ENCODE assay signal across 9 mouse cellular contexts in genomic region chr14:55783958-55784235, GRCm38 (mm10). TPM values are rescaled to one million over a fixed set of nuclear protein-coding genes. Genes with fewer than 3 reads are reported as not detected.
DNase-seq lines count a peak whose midpoint lies in the region; ATAC-seq and TF ChIP-seq lines count a peak whose summit lies in the region.
"Had no signal": no experiment of that assay in that cellular context is flagged by ENCODE, and none has a peak within 500 bp of the region (broad histone marks: within the 10 kb centered on the region; RNA-seq: fewer than 3 reads in every experiment).

Adcy4 (minus strand) TSS chr14:55784095.

- H3K4me3 ChIP-seq in embryonic fibroblast, embryonic 13.5 days (ENCODE audit: insufficient read depth, low read length), result peak within 1 kb of the TSS; percentile 31
- H3K4me3 ChIP-seq in limb, embryonic 13.5 days, result peak within 1 kb of the TSS; percentile 58
- H3K4me3 ChIP-seq in myocyte, result no peak within 1 kb of the TSS

- peaks cover 2% of the 10 kb centered on the region; the same call in 1 of the 2 replicates for H3K4me1 ChIP-seq in embryonic fibroblast, embryonic 13.5 days (ENCODE audit: control insufficient read depth, insufficient read depth, low read length)
- peaks cover 34% of the 10 kb centered on the region for H3K4me1 ChIP-seq in limb, embryonic 13.5 days

- H3K27ac ChIP-seq in embryonic fibroblast, embryonic 13.5 days (ENCODE audit: insufficient read depth, low read length), result peak within 1 kb of the TSS; percentile 72
- peak within 1 kb of the TSS; percentile 80 for H3K27ac ChIP-seq in limb, embryonic 13.5 days

- H3K9me3 ChIP-seq in limb, embryonic 13.5 days, result no peaks in the 10 kb centered on the region

- DNase-seq in gastrocnemius, postnatal 10 days, result peak; percentile 17
- no peak for DNase-seq in gastrocnemius, postnatal 14 days
- no peak for DNase-seq in heart, postnatal 25 days (ENCODE audit: low spot score)
- DNase-seq in thymus, postnatal 10 days (ENCODE audit: low spot score in 2 of 2), result no peak
- DNase-seq in MN1 (ENCODE audit: low spot score), result no peak

- peaks cover 57% of the 10 kb centered on the region for H3K27me3 ChIP-seq in limb, embryonic 13.5 days
- H3K27me3 ChIP-seq in myocyte (ENCODE audit: control insufficient read depth, insufficient read depth, insufficient read length), result peaks cover 9% of the 10 kb centered on the region

- H3K36me3 ChIP-seq in limb, embryonic 13.5 days, result peaks cover 9% of the 10 kb centered on the region; the same call in 1 of the 2 replicates
- no peaks in the 10 kb centered on the region for H3K36me3 ChIP-seq in myocyte (ENCODE audit: control insufficient read depth, insufficient read depth)

- TF ChIP-seq CTCF in embryonic fibroblast, embryonic 13.5 days (IDR thresholded peaks at IDR 0.05; ENCODE audit: borderline replicate concordance, insufficient read depth, low read length), result no peak

- peak within 1 kb of the TSS; percentile 70 for H3K9ac ChIP-seq in limb, embryonic 13.5 days

- H3K79me2 ChIP-seq in myocyte (ENCODE audit: control insufficient read depth, insufficient read depth), result no peaks in the 10 kb centered on the region

- TF ChIP-seq POLR2A in embryonic fibroblast, embryonic 13.5 days (IDR thresholded peaks at IDR 0.05; ENCODE audit: low read depth, low read length), result no peak; the same call in 1 of the 2 replicates
- no peak for TF ChIP-seq POLR2A in myocyte (IDR thresholded peaks at IDR 0.05; ENCODE audit: insufficient read length, low read depth)

- ATAC-seq in limb, embryonic 13.5 days (ENCODE audit: low FRiP score, low read depth), result no peak

- no peak within 1 kb of the TSS for H3ac ChIP-seq in myocyte (ENCODE audit: control insufficient read depth, insufficient read length)

- H3K4me2 ChIP-seq in limb, embryonic 13.5 days (replicated peaks), result peak within 1 kb of the TSS; percentile 84
- peak within 1 kb of the TSS; percentile 56 for H3K4me2 ChIP-seq in myocyte (ENCODE audit: low read depth)

- WGBS in limb, embryonic 13.5 days, result 1% methylated on average over 13 of the region's 13 CpGs

- intact Hi-C loops in gastrocnemius, postnatal 14 days (cut with DNase I; ENCODE audit: low total_unique reads), result no loop called here
- intact Hi-C loops in heart, postnatal 25 days (cut with DNase I), result loop anchor here (1.0 kb wide), 1 partner anchor 40 kb away; no protein-coding TSS in a partner anchor

TF ChIP-seq in myocyte, 11 proteins besides CTCF, POLR2A, EP300 and RAD21:
- TF ChIP-seq CEBPB (IDR thresholded peaks at IDR 0.05; ENCODE audit: insufficient read depth, poor library complexity, severe bottlenecking) (no peak), TCF12 (IDR thresholded peaks at IDR 0.05; ENCODE audit: insufficient read depth, poor library complexity, severe bottlenecking) (no peak), POLR2AphosphoS2 (IDR thresholded peaks at IDR 0.05; ENCODE audit: insufficient read length, low read depth) (no peak), USF1 (IDR thresholded peaks at IDR 0.05; ENCODE audit: low read depth) (no peak), MYOD1 (IDR thresholded peaks at IDR 0.05; ENCODE audit: control insufficient read depth in 1 of 3, insufficient read length in 2 of 3, low read depth in 2 of 3) (no peak), REST (IDR thresholded peaks at IDR 0.05; ENCODE audit: insufficient read depth, insufficient read length) (no peak), TCF3 (IDR thresholded peaks at IDR 0.05; ENCODE audit: insufficient read length, low read depth) (no peak), SRF (IDR thresholded peaks at IDR 0.05; ENCODE audit: control insufficient read depth, insufficient read length, low read depth) (no peak), MYOG (IDR thresholded peaks at IDR 0.05; ENCODE audit: control insufficient read depth in 1 of 3, insufficient read depth in 1 of 3, insufficient read length in 2 of 3, low read depth in 2 of 3) (no peak), MAX (IDR thresholded peaks at IDR 0.05; ENCODE audit: low read depth) (no peak), E2F4 (IDR thresholded peaks at IDR 0.05; ENCODE audit: insufficient read depth) (no peak)

RNA-seq across cellular contexts. Expression of gene Adcy4, which starts in this region (rescaled TPM):
- total RNA-seq in gastrocnemius, postnatal 10 days (2021), result 1 to 10 TPM; 5.9 to 9.4 TPM
- total RNA-seq in gastrocnemius, postnatal 14 days (2021), result 1 to 10 TPM; 7.1 to 8.6 TPM
- 8.7 and 18.0 TPM in 2 replicates for polyA plus RNA-seq in embryonic fibroblast, embryonic 13.5 days (2011; ENCODE audit: insufficient read length, low read depth, missing spikeins)
- 10 to 100 TPM; 18.2 to 23.8 TPM for total RNA-seq in heart, postnatal 25 days (2021)
- polyA plus RNA-seq in limb, embryonic 13.5 days (2015; fragmentation: Nextera tagmentation; extraction: Ambion mirVana), result 20.9 and 25.6 TPM in 2 replicates
- polyA plus RNA-seq in myocyte (2012; fragmentation: generic; extraction: Trizol), result 0.06 TPM
- total RNA-seq: neutrophil, adult 5-6 weeks had no signal
